Mouse (Mus musculus): ENCODE data around the gene Olfr531. TPM values are rescaled to one million over a fixed set of nuclear protein-coding genes. Genes with fewer than 3 reads are reported as not detected.

Olfr531 gene
- polyA plus RNA-seq, 1 experiment from 2014 or later = not detected

DNA sequence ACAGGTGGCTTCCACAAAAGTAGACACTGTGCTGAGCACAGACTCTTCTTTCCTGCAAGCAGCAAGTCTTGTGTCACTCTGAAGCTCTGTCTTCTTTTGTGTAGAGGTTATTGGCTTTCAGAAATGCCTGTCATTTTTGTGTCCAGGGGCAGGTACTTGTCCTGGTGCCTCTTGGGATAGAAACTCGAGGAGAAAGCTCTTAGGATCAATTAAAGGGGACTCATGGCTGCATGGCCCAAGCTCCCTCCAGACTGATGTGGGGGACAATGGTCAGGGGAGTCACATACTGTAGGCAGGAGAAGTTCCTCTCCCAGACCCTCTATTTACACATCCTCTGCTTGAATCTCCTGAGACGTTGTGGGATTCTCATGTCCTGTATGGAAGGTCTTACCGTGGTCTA is 41.1 kb downstream of the Olfr531 start, which contains the start of gene Olfr60:
TSS of gene Olfr60 (minus strand) at position 101 of the 400 bp plus-strand sequence.
- no peak for DNase-seq (ENCODE audit: low spot score)
- 55% methylated on average over 3 of the region's 3 CpGs for WGBS
- TF ChIP-seq CTCF (IDR thresholded peaks at IDR 0.05; ENCODE audit: low read depth) = no peak
- TF ChIP-seq EP300 (optimal IDR thresholded peaks at IDR 0.05) = no peak

More for the DNA sequence above, 41.1 kb downstream of the Olfr531 start, which contains the start of gene Olfr60:
- no peak for ATAC-seq (ENCODE audit: low FRiP score, low TSS enrichment)
- Histone ChIP-seq H3K9me3 (ENCODE audit: control insufficient read depth, low read length) (no peaks in the 10 kb centered on the region), H3K36me3 (ENCODE audit: control insufficient read depth, insufficient read depth, low read length) (no peaks in the 10 kb centered on the region), H3K4me1 (replicated peaks; ENCODE audit: control insufficient read depth, insufficient read depth) (no peaks in the 10 kb centered on the region), H3K4me2 (replicated peaks; ENCODE audit: low read depth) (no peak within 1 kb of the TSS), H3K27me3 (ENCODE audit: control insufficient read depth, insufficient read depth, low read length) (no peaks in the 10 kb centered on the region), H3K9ac (ENCODE audit: low read length) (no peak within 1 kb of the TSS), H3K27ac (replicated peaks) (no peak within 1 kb of the TSS), H3K4me3 (ENCODE audit: low read depth, low read length) (no peak within 1 kb of the TSS)

Other genes starting within 250 kb of the Olfr531 start
- 0.90 and 1.1 TPM in 2 replicates for gene Sprn, start 248.0 kb downstream of the Olfr531 start, polyA plus RNA-seq (2015; fragmentation: Nextera tagmentation; extraction: Ambion mirVana)
- not detected in 2 replicates for gene Olfr522, start 238.2 kb downstream of the Olfr531 start, polyA plus RNA-seq (2015; fragmentation: Nextera tagmentation; extraction: Ambion mirVana)
- not detected in 2 replicates for gene Olfr523, start 229.7 kb downstream of the Olfr531 start, polyA plus RNA-seq (2015; fragmentation: Nextera tagmentation; extraction: Ambion mirVana)
- not detected in 2 replicates for gene Olfr524, start 197.0 kb downstream of the Olfr531 start, polyA plus RNA-seq (2015; fragmentation: Nextera tagmentation; extraction: Ambion mirVana)
- 0.11 TPM in 2 replicates for gene Cd163l1, start 184.7 kb downstream of the Olfr531 start, polyA plus RNA-seq (2015; fragmentation: Nextera tagmentation; extraction: Ambion mirVana)
- gene 5830411N06Rik, start 155.6 kb downstream of the Olfr531 start, polyA plus RNA-seq (2015; fragmentation: Nextera tagmentation; extraction: Ambion mirVana) = not detected in 2 replicates
- gene Olfr525, start 82.1 kb downstream of the Olfr531 start, polyA plus RNA-seq (2015; fragmentation: Nextera tagmentation; extraction: Ambion mirVana) = 0.02 TPM in 1 of 2 replicates, not detected in the other
- gene Olfr527, start 68.9 kb downstream of the Olfr531 start, polyA plus RNA-seq (2015; fragmentation: Nextera tagmentation; extraction: Ambion mirVana) = not detected in 2 replicates
- gene Olfr60, start 41.2 kb downstream of the Olfr531 start, polyA plus RNA-seq (2015; fragmentation: Nextera tagmentation; extraction: Ambion mirVana) = not detected in 2 replicates
- gene Olfr530, start 26.6 kb downstream of the Olfr531 start, polyA plus RNA-seq (2015; fragmentation: Nextera tagmentation; extraction: Ambion mirVana) = not detected in 2 replicates
- gene Olfr532, start 18.7 kb upstream of the Olfr531 start, polyA plus RNA-seq (2015; fragmentation: Nextera tagmentation; extraction: Ambion mirVana) = 0.07 TPM in 1 of 2 replicates, not detected in the other
- gene Olfr533, start 60.5 kb upstream of the Olfr531 start, polyA plus RNA-seq (2015; fragmentation: Nextera tagmentation; extraction: Ambion mirVana) = not detected in 2 replicates
- not detected in 2 replicates for gene Olfr535, start 81.3 kb upstream of the Olfr531 start, polyA plus RNA-seq (2015; fragmentation: Nextera tagmentation; extraction: Ambion mirVana)
- gene Olfr536, start 104.5 kb upstream of the Olfr531 start, polyA plus RNA-seq (2015; fragmentation: Nextera tagmentation; extraction: Ambion mirVana) = not detected in 2 replicates
- gene Olfr538, start 165.0 kb upstream of the Olfr531 start, polyA plus RNA-seq (2015; fragmentation: Nextera tagmentation; extraction: Ambion mirVana) = not detected in 2 replicates
- gene Olfr46, start 198.4 kb upstream of the Olfr531 start, polyA plus RNA-seq (2015; fragmentation: Nextera tagmentation; extraction: Ambion mirVana) = 0.02 TPM in 1 of 2 replicates, not detected in the other
- gene Olfr61, start 226.1 kb upstream of the Olfr531 start, polyA plus RNA-seq (2015; fragmentation: Nextera tagmentation; extraction: Ambion mirVana) = not detected in 2 replicates
- gene Olfr53, start 243.5 kb upstream of the Olfr531 start, polyA plus RNA-seq (2015; fragmentation: Nextera tagmentation; extraction: Ambion mirVana) = not detected in 2 replicates

Data from stomach, postnatal 0 days (tissue).